ENCODE assay signal across 9 mouse cellular contexts in genomic region chr7:123110135-123110534, GRCm38 (mm10). TPM values are rescaled to one million over a fixed set of nuclear protein-coding genes. Genes with fewer than 3 reads are reported as not detected.
DNase-seq lines count a peak whose midpoint lies in the region; ATAC-seq and TF ChIP-seq lines count a peak whose summit lies in the region.
"Had no signal": no experiment of that assay in that cellular context is flagged by ENCODE, and none has a peak within 500 bp of the region (broad histone marks: within the 10 kb centered on the region; RNA-seq: fewer than 3 reads in every experiment).

No protein-coding gene starts in this region.

- H3K9me3 ChIP-seq in kidney, postnatal 0 days (replicated peaks; ENCODE audit: low read length): no peaks in the 10 kb centered on the region
- H3K9me3 ChIP-seq in intestine, embryonic 15.5 days: no peaks in the 10 kb centered on the region
- no peaks in the 10 kb centered on the region for H3K9me3 ChIP-seq in stomach, embryonic 16.5 days (replicated peaks; ENCODE audit: control insufficient read depth, low read length)

- peak; percentile 28 for DNase-seq in kidney, postnatal 0 days (ENCODE audit: low spot score)
- no peak for DNase-seq in kidney, adult 9 months
- DNase-seq in gastrocnemius, postnatal 10 days: peak; percentile 19
- DNase-seq in thymus, postnatal 14 days: no peak
- no peak for DNase-seq in thymus, postnatal 10 days (ENCODE audit: low spot score in 2 of 2)
- DNase-seq: cerebellum, adult 2 months had no signal

- 0 out of 2 replicates have a peak, but pooled peaks cover 6% of the 10 kb centered on the region for H3K4me1 ChIP-seq in kidney, postnatal 0 days (replicated peaks; ENCODE audit: insufficient read depth, low read length)
- H3K4me1 ChIP-seq in intestine, embryonic 15.5 days (replicated peaks): peaks cover 15% of the 10 kb centered on the region
- H3K4me1 ChIP-seq in stomach, embryonic 16.5 days (ENCODE audit: control insufficient read depth, insufficient read depth, low read length): peaks cover 27% of the 10 kb centered on the region

- H3K36me3 ChIP-seq in kidney, postnatal 0 days (ENCODE audit: insufficient read depth, low read length): no peaks in the 10 kb centered on the region
- H3K36me3 ChIP-seq in intestine, embryonic 15.5 days: no peaks in the 10 kb centered on the region
- H3K36me3 ChIP-seq in stomach, embryonic 16.5 days (ENCODE audit: control insufficient read depth, insufficient read depth, low read length): no peaks in the 10 kb centered on the region

- no peak for ATAC-seq in kidney, postnatal 0 days (replicated peaks; ENCODE audit: low FRiP score, low read depth)
- peak; percentile 43; the same call in 1 of the 2 replicates for ATAC-seq in intestine, embryonic 15.5 days
- ATAC-seq in stomach, embryonic 16.5 days (ENCODE audit: insufficient read depth, low FRiP score): peak; percentile 75
- ATAC-seq in granulocyte monocyte progenitor cell, adult 5-6 weeks (replicated peaks; ENCODE audit: poor library complexity, severe bottlenecking): no peak

- 0 out of 2 replicates have a peak overlapping the region, but pooled peaks have one; percentile 33 for H3K27ac ChIP-seq in kidney, postnatal 0 days
- H3K27ac ChIP-seq in intestine, embryonic 15.5 days: peak overlapping the region; percentile 24
- H3K27ac ChIP-seq in stomach, embryonic 16.5 days (ENCODE audit: low read length): peak overlapping the region; percentile 78

- no peaks in the 10 kb centered on the region for H3K27me3 ChIP-seq in kidney, postnatal 0 days (ENCODE audit: insufficient read depth, low read length)
- H3K27me3 ChIP-seq in intestine, embryonic 15.5 days (replicated peaks): no peaks in the 10 kb centered on the region
- no peaks in the 10 kb centered on the region for H3K27me3 ChIP-seq in stomach, embryonic 16.5 days (ENCODE audit: control insufficient read depth, insufficient read depth, low read length)

- no peak overlapping the region for H3K9ac ChIP-seq in kidney, postnatal 0 days (ENCODE audit: low read depth, low read length)
- no peak overlapping the region for H3K9ac ChIP-seq in intestine, embryonic 15.5 days
- H3K9ac ChIP-seq in stomach, embryonic 16.5 days (ENCODE audit: low read length): no peak overlapping the region

- no peak overlapping the region for H3K4me2 ChIP-seq in kidney, postnatal 0 days (ENCODE audit: low read length)
- no peak overlapping the region for H3K4me2 ChIP-seq in intestine, embryonic 15.5 days (replicated peaks)
- peak overlapping the region; percentile 27; the same call in 1 of the 2 replicates for H3K4me2 ChIP-seq in stomach, embryonic 16.5 days (ENCODE audit: low read depth, low read length)

- TF ChIP-seq CTCF in kidney, postnatal 0 days (IDR thresholded peaks at IDR 0.05; ENCODE audit: low read depth): no peak

- no peak overlapping the region for H3K4me3 ChIP-seq in kidney, postnatal 0 days (replicated peaks; ENCODE audit: low read depth, low read length)
- no peak overlapping the region for H3K4me3 ChIP-seq in intestine, embryonic 15.5 days (replicated peaks)
- no peak overlapping the region for H3K4me3 ChIP-seq in stomach, embryonic 16.5 days (replicated peaks; ENCODE audit: low read length)

- 52% methylated on average over 3 of the region's 3 CpGs for WGBS in kidney, postnatal 0 days
- 44% methylated on average over 3 of the region's 3 CpGs for WGBS in intestine, embryonic 15.5 days
- 46% methylated on average over 3 of the region's 3 CpGs for WGBS in stomach, embryonic 16.5 days

RNA-seq across cellular contexts. Expression of gene Tnrc6a, which starts 13.6 kb away (rescaled TPM):
- polyA plus RNA-seq in kidney, postnatal 0 days (2015; fragmentation: Nextera tagmentation; extraction: Ambion mirVana): 51.3 and 58.0 TPM in 2 replicates
- total RNA-seq in gastrocnemius, postnatal 10 days (2021): 10 to 100 TPM; 21.9 to 36.0 TPM
- polyA plus RNA-seq in intestine, embryonic 15.5 days (2015; fragmentation: Nextera tagmentation; extraction: Ambion mirVana): 27.2 and 38.3 TPM in 2 replicates
- 32.9 and 42.3 TPM in 2 replicates for polyA plus RNA-seq in stomach, embryonic 16.5 days (2015; fragmentation: Nextera tagmentation; extraction: Ambion mirVana)
- 26.8 and 33.8 TPM in 2 replicates for total RNA-seq in granulocyte monocyte progenitor cell, adult 5-6 weeks (2014; fragmentation: Nextera tagmentation)
- total RNA-seq in granulocyte monocyte progenitor cell, adult 5-6 weeks (2017): 24.9 and 31.8 TPM in 2 replicates

Comparison
In these comparisons a context has a peak if more than half of its experiments do, and no peak if none do; other contexts are left out.
1. DNase-seq: peak in kidney, postnatal 0 days (single experiment) and gastrocnemius, postnatal 10 days (single experiment); none in kidney, adult 9 months (single experiment), thymus, postnatal 14 days (single experiment) and thymus, postnatal 10 days (0 of 2).
2. ATAC-seq: peak in intestine, embryonic 15.5 days (single experiment) and stomach, embryonic 16.5 days (single experiment); none in kidney, postnatal 0 days (single experiment) and granulocyte monocyte progenitor cell, adult 5-6 weeks (single experiment).
3. H3K27ac ChIP-seq: peak in every context shown above with its lines; median percentile 78 in stomach, embryonic 16.5 days; 33 in kidney, postnatal 0 days; 24 in intestine, embryonic 15.5 days.